7 mouse cellular contexts compared by ENCODE assay signal in the genomic region with DNA sequence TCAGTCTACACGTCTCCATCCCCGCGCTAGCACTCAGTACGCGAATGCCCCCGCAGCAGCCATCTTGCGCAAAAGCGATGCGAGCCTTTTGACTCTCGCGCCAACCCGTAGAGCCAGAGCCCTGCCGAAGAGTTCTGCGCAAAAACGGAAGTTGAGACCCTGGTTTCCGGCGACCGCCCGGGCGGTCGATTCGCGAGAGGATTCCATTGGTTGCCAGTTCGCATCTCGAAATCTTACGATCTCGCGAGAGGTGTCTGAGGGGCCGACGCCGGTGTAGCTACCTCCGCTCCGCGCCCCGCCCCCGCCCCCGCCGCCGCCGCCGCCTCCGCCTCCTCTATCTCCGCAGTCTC. TPM values are rescaled to one million over a fixed set of nuclear protein-coding genes. Genes with fewer than 3 reads are reported as not detected.
DNase-seq lines count a peak whose midpoint lies in the region; ATAC-seq lines count a peak whose summit lies in the region.

Dido1 (minus strand) TSS at position 77 of the 350 bp plus-strand sequence.
Gid8 (plus strand) TSS at position 195 of the 350 bp plus-strand sequence.

- no peaks in the 10 kb centered on the region for H3K9me3 ChIP-seq in intestine, embryonic 16.5 days (ENCODE audit: control insufficient read depth, low read length)
- H3K9me3 ChIP-seq in midbrain, embryonic 11.5 days (ENCODE audit: control insufficient read depth, low read length): no peaks in the 10 kb centered on the region

- peak within 1 kb of the TSS; percentile 67 for H3K4me3 ChIP-seq in intestine, embryonic 16.5 days (ENCODE audit: low read length)
- peak within 1 kb of the TSS; percentile 100 for H3K4me3 ChIP-seq in midbrain, embryonic 11.5 days (ENCODE audit: low read depth, low read length)

- peak within 1 kb of the TSS; percentile 82 for H3K4me2 ChIP-seq in intestine, embryonic 16.5 days (ENCODE audit: low read depth, low read length)
- H3K4me2 ChIP-seq in midbrain, embryonic 11.5 days: peak within 1 kb of the TSS; percentile 88

- ATAC-seq in intestine, embryonic 16.5 days: peak; percentile 96
- peak; percentile 96 for ATAC-seq in midbrain, embryonic 11.5 days (ENCODE audit: low FRiP score)

- peaks cover 6% of the 10 kb centered on the region; the same call in 1 of the 2 replicates for H3K36me3 ChIP-seq in intestine, embryonic 16.5 days (ENCODE audit: control insufficient read depth, insufficient read depth, low read length)
- H3K36me3 ChIP-seq in midbrain, embryonic 11.5 days (ENCODE audit: control insufficient read depth, insufficient read depth, low read length): peaks cover 2% of the 10 kb centered on the region; the same call in 1 of the 2 replicates

- under 1% methylated on average over 38 of the region's 43 CpGs for WGBS in intestine, embryonic 16.5 days
- WGBS in midbrain, embryonic 11.5 days: under 1% methylated on average over 42 of the region's 43 CpGs

- intact Hi-C loops in left cerebral cortex, postnatal 36 days (cut with DNase I): loop anchor here (1.0 kb wide), 1 partner anchor 9 kb away; no protein-coding TSS in a partner anchor

- H3K9ac ChIP-seq in intestine, embryonic 16.5 days (ENCODE audit: low read depth, low read length): peak within 1 kb of the TSS; percentile 95
- H3K9ac ChIP-seq in midbrain, embryonic 11.5 days (ENCODE audit: low read length): peak within 1 kb of the TSS; percentile 97

- no peaks in the 10 kb centered on the region for H3K27me3 ChIP-seq in intestine, embryonic 16.5 days (replicated peaks; ENCODE audit: control insufficient read depth, insufficient read depth, low read length)
- no peaks in the 10 kb centered on the region for H3K27me3 ChIP-seq in midbrain, embryonic 11.5 days (ENCODE audit: control insufficient read depth, insufficient read depth, low read length)

- DNase-seq in adrenal gland, adult 8-10 months: peak; percentile 95
- DNase-seq in embryo, embryonic 9.5 days (ENCODE audit: extremely low spot score): peak; percentile 94
- DNase-seq in gastrocnemius, postnatal 4 days (ENCODE audit: low spot score in 2 of 2): peak; percentile 92 to 98
- DNase-seq in left cerebral cortex, postnatal 36 days (ENCODE audit: low spot score in 2 of 2): peak; percentile 97
- DNase-seq in midbrain, embryonic 11.5 days (ENCODE audit: low spot score, missing footprints): peak; percentile 98
- DNase-seq in skeletal muscle tissue, adult 2 months (ENCODE audit: low read depth, low spot score): peak; percentile 98

- H3K27ac ChIP-seq in intestine, embryonic 16.5 days (ENCODE audit: low read length): peak within 1 kb of the TSS; percentile 85
- H3K27ac ChIP-seq in midbrain, embryonic 11.5 days (ENCODE audit: low read depth, low read length): peak within 1 kb of the TSS; percentile 75

- H3K4me1 ChIP-seq in intestine, embryonic 16.5 days (ENCODE audit: control insufficient read depth, insufficient read depth, low read length): peaks cover 20% of the 10 kb centered on the region
- H3K4me1 ChIP-seq in midbrain, embryonic 11.5 days (ENCODE audit: control insufficient read depth, insufficient read depth, low read length): peaks cover 20% of the 10 kb centered on the region

RNA-seq across cellular contexts. Expression of gene Dido1, which starts in this region (rescaled TPM):
- 10 to 100 TPM; 41.3 to 60.8 (median 49.4) TPM for total RNA-seq in adrenal gland, adult 8-10 months (2022)
- total RNA-seq in gastrocnemius, postnatal 4 days (2021): 10 to 100 TPM; 37.9 to 41.3 TPM
- 16.6 and 17.0 TPM in 2 replicates for polyA plus RNA-seq in intestine, embryonic 16.5 days (2015; fragmentation: Nextera tagmentation; extraction: Ambion mirVana)
- total RNA-seq in left cerebral cortex, postnatal 36 days (2021): 10 to 100 TPM; 51.2 to 62.8 TPM
- 28.8 and 30.5 TPM in 2 replicates for polyA plus RNA-seq in midbrain, embryonic 11.5 days (2014; fragmentation: Nextera tagmentation; extraction: Ambion mirVana)

RNA-seq across cellular contexts. Expression of gene Gid8, which starts in this region (rescaled TPM):
- total RNA-seq in adrenal gland, adult 8-10 months (2022): 10 to 100 TPM; 58.4 to 65.5 (median 64.0) TPM
- total RNA-seq in gastrocnemius, postnatal 4 days (2021): 10 to 100 TPM; 55.3 to 63.3 TPM
- 51.1 and 54.4 TPM in 2 replicates for polyA plus RNA-seq in intestine, embryonic 16.5 days (2015; fragmentation: Nextera tagmentation; extraction: Ambion mirVana)
- 10 to 100 TPM; 63.1 to 63.3 TPM for total RNA-seq in left cerebral cortex, postnatal 36 days (2021)
- 63.3 and 63.4 TPM in 2 replicates for polyA plus RNA-seq in midbrain, embryonic 11.5 days (2014; fragmentation: Nextera tagmentation; extraction: Ambion mirVana)

Comparison
In these comparisons a context has a peak if more than half of its experiments do, and no peak if none do; other contexts are left out.
1. Peak in every context shown above with its lines: DNase-seq, ATAC-seq, H3K4me3 ChIP-seq and H3K27ac ChIP-seq.